Mouse (Mus musculus) liver, postnatal 0 days (tissue): ENCODE data around the gene Arl6.

ENCODE experiments used
- CTCF ChIP-seq: sonication (generic); IDR thresholded peaks from 2 replicates; pipeline ENCODE4 v1.5.1; 2016; ENCODE audit warnings: antibody characterized with exemption, low read depth
- EP300 ChIP-seq: IDR thresholded peaks from 2 replicates; pipeline ENCODE4 v1.6.1; 2016; ENCODE audit warnings: antibody characterized with exemption, low read depth, mild to moderate bottlenecking

DNA sequence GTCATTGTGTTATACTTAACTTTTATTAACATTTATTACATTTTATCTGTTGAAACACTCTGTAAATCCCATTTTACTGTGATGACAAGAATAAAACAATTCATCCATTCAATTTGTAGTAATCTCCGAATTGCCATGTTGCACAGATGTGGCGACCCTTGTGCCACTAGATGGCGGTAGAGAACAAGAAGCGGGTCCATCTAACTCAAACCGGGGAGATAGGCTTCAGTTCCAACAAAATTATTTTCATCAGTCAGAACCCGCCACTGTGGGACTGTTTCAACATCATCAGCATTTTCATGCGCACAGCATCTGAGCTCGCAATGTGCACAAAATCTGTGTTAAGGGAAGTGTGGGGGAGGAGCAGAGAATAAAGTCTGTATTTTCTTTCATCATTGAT, 44.2 kb upstream of the Arl6 start:
- no peak for TF ChIP-seq EP300
- peak; percentile 88 for TF ChIP-seq CTCF
